Mouse (Mus musculus) thymus, adult 2 months (tissue): ENCODE data around the gene Nabp2. TPM values are rescaled to one million over a fixed set of nuclear protein-coding genes. Genes with fewer than 3 reads are reported as not detected.

Source experiments
- DNase-seq: peaks from one replicate; pipeline ENCODE4 v3.0.0; 2021
- H3K27ac ChIP-seq: fragments of 200-500 bp; 2 replicates; pipeline ENCODE4 v1.5.1; 2012; ENCODE audit warnings: low read length, control low read depth; ENCODE audit not compliant: control insufficient read depth, insufficient read depth
- H3K27me3 ChIP-seq: fragments of 200-500 bp; 2 replicates; pipeline ENCODE4 v1.6.1; 2012; ENCODE audit warnings: mild to moderate bottlenecking, low read length, moderate library complexity, mixed read lengths; ENCODE audit not compliant: control insufficient read depth, insufficient read depth
- H3K36me3 ChIP-seq: fragments of 200-500 bp; 2 replicates; pipeline ENCODE4 v1.6.1; 2012; ENCODE audit warnings: mild to moderate bottlenecking, low read length, moderate library complexity; ENCODE audit not compliant: control insufficient read depth, insufficient read depth
- H3K4me1 ChIP-seq: fragments of 200-500 bp; replicated peaks from 2 replicates; pipeline ENCODE4 v1.6.1; 2012; ENCODE audit warnings: low read length; ENCODE audit not compliant: control insufficient read depth, insufficient read depth
- H3K4me3 ChIP-seq: fragments of 200-500 bp; 2 replicates; pipeline ENCODE4 v1.5.1; 2012; ENCODE audit warnings: mild to moderate bottlenecking, low read length, control low read depth, moderate library complexity; ENCODE audit not compliant: control insufficient read depth, insufficient read depth
- CTCF ChIP-seq: fragments of 200-500 bp; IDR thresholded peaks from 2 replicates; pipeline ENCODE4 v1.5.1; 2012; ENCODE audit warnings: mild to moderate bottlenecking, control low read depth, low read length, moderate library complexity, borderline replicate concordance; ENCODE audit not compliant: control insufficient read depth, poor library complexity, insufficient read depth; ENCODE audit errors: extremely low read depth
- POLR2A ChIP-seq: fragments of 200-500 bp; IDR thresholded peaks from 2 replicates; pipeline ENCODE4 v1.6.1; 2012; ENCODE audit warnings: mild to moderate bottlenecking, low read length, control low read depth, moderate library complexity; ENCODE audit not compliant: control insufficient read depth, poor library complexity, insufficient read depth; ENCODE audit errors: extremely low read depth
- WGBS: fragments of 180-500 bp; shearing (Covaris S2); methylation state at CpG from one replicate; pipeline ENCODE4 v1.1.7; 2018; 5-methylcytosine and 5-hydroxymethylcytosine counted together
- polyA plus RNA-seq: library from polyadenylated mRNA; depleted of rRNA; stranded (reverse); fragments of >200 nt; gene quantifications from 2 replicates; pipeline ENCODE4 v1.2.3, GENCODE M21; 2012; rRNA removed

Nabp2 gene
- 18.0 and 20.8 TPM in 2 replicates for polyA plus RNA-seq

GRCm38 (mm10) chr10:128411211-128412054 lies at the start of gene Nabp2, which contains the start of gene Rnf41:
TSS of gene Nabp2 (minus strand) at chr10:128411492.
TSS of gene Rnf41 (plus strand) at chr10:128411657.
- peaks cover 25% of the 10 kb centered on the region for H3K4me1 ChIP-seq

GRCm38 (mm10) chr10:128460270-128460630 lies 49.0 kb upstream of the Nabp2 start:
- peak overlapping the region; percentile 58; the same call in 1 of the 2 replicates for H3K27ac ChIP-seq
- H3K36me3 ChIP-seq: peaks cover 35% of the 10 kb centered on the region
- WGBS: 8% methylated on average over 5 of the region's 5 CpGs
- no peak for DNase-seq
- peak overlapping the region; percentile 94 for H3K4me3 ChIP-seq
- H3K4me1 ChIP-seq: peaks cover 12% of the 10 kb centered on the region
- no peaks in the 10 kb centered on the region for H3K27me3 ChIP-seq
- TF ChIP-seq POLR2A: no peak

More at GRCm38 (mm10) chr10:128411211-128412054, at the start of gene Nabp2, which contains the start of gene Rnf41:
- Histone ChIP-seq H3K4me3 (peak within 1 kb of the TSS; percentile 87), H3K27ac (peak within 1 kb of the TSS; percentile 94), H3K36me3 (peaks cover 7% of the 10 kb centered on the region; the same call in 1 of the 2 replicates), H3K27me3 (no peaks in the 10 kb centered on the region)
- WGBS: under 1% methylated on average over 50 of the region's 50 CpGs
- peak; percentile 98 for DNase-seq
- TF ChIP-seq CTCF (0 out of 2 replicates have a peak, but pooled peaks have one; percentile 19), POLR2A (peak; percentile 96)

GRCm38 (mm10) chr10:128459409-128460269 lies 48.3 kb upstream of the Nabp2 start:
- TF ChIP-seq POLR2A: no peak
- no peak for TF ChIP-seq CTCF
- no peaks in the 10 kb centered on the region for H3K27me3 ChIP-seq
- H3K27ac ChIP-seq: peak overlapping the region; percentile 76
- peaks cover 14% of the 10 kb centered on the region for H3K4me1 ChIP-seq
- H3K36me3 ChIP-seq: peaks cover 29% of the 10 kb centered on the region
- peak; percentile 54 for DNase-seq
- peak overlapping the region; percentile 94 for H3K4me3 ChIP-seq
- 4% methylated on average over 43 of the region's 67 CpGs for WGBS

GRCm38 (mm10) chr10:128458719-128459408 lies 47.6 kb upstream of the Nabp2 start, which contains the start of gene Smarcc2:
TSS of gene Smarcc2 (plus strand) at chr10:128459248.
- Histone ChIP-seq H3K4me1 (peaks cover 14% of the 10 kb centered on the region), H3K4me3 (peak within 1 kb of the TSS; percentile 94), H3K27ac (peak within 1 kb of the TSS; percentile 76), H3K27me3 (no peaks in the 10 kb centered on the region), H3K36me3 (peaks cover 21% of the 10 kb centered on the region)
- TF ChIP-seq CTCF: peak; percentile 80; the same call in 1 of the 2 replicates
- TF ChIP-seq POLR2A: peak; percentile 53
- peak; percentile 80 for DNase-seq
- WGBS: under 1% methylated on average over 67 of the region's 86 CpGs

- TF ChIP-seq CTCF: no peak
- TF ChIP-seq POLR2A: no peak
- under 1% methylated on average over 29 of the region's 29 CpGs for WGBS
- peak overlapping the region; percentile 12; the same call in 1 of the 2 replicates for H3K27ac ChIP-seq
- H3K27me3 ChIP-seq: no peaks in the 10 kb centered on the region
- DNase-seq: peak; percentile 83
- peaks cover 16% of the 10 kb centered on the region for H3K36me3 ChIP-seq
- peak overlapping the region; percentile 65 for H3K4me3 ChIP-seq
- peaks cover 14% of the 10 kb centered on the region for H3K4me1 ChIP-seq
Observed at GRCm38 (mm10) chr10:128458348-128458718, 47.0 kb upstream of the Nabp2 start.
